Mouse (Mus musculus): Measurements from ENCODE around the gene Fam20a.

GRCm38 (mm10) chr11:109728371-109728770 lies 6.3 kb upstream of the Fam20a start:
- no peak for TF ChIP-seq CTCF (IDR thresholded peaks at IDR 0.05; ENCODE audit: insufficient read depth, low read length)
- no peak for TF ChIP-seq POLR2A (IDR thresholded peaks at IDR 0.05; ENCODE audit: borderline replicate concordance, extremely low read depth, low read depth, low read length)
